Mouse (Mus musculus) spleen, embryonic (tissue): ENCODE results near the gene G6pdx.

Experiments
- CTCF ChIA-PET: fragments of 350-600 bp; sonication (Branson Sonifier 250); formaldehyde crosslinking; loops from one replicate; lab custom pipeline; 2022; lab: Charles Lee

Gene G6pdx

DNA sequence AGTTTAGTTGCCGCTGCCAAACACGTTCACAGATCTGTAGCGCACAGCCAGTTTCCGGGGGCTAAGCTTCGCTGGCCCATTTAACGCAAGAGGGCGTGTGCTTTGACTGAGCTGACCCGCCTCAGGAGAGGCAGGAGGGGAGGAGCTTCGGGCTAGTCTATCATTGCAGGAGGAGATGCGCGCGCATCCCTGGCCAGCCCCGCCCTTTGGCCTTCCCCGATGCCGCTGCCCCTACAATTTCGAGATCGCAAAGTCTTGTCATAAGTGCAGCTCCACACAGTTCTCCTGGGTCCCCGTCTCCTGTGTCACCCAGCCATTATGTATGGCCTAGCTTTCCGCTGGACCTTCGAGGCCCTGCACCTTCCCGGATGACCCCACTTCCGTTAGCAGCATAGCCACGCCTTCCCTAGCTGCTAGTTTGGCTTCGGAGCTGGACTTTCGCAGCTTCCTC lies at the start of gene G6pdx:
G6pdx (minus strand) TSS at position 369 of the 451 bp plus-strand sequence.
- CTCF ChIA-PET = interaction anchor here (0.6 kb wide), 2 partner anchors 157 to 609 kb away, joined by 3 to 5 read pairs; no protein-coding TSS in a partner anchor

DNA sequence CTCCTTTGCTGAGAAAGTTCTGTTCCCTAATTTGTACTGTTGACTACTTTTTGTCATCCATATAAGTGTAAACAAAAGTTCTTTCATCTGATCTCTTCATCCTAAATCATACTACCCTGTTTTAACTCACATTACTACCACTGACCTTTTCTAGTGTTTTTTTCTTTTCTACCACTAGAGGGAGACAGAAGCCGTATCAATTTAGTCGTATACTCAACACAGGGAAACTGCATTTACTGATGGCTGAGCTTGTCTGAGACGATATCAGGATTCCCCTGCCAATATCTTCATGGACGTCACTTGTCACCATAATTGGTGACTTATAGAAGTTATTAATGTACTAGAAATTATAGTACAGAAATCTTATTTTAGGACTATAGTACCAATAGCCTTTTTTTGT lies 23.8 kb upstream of the G6pdx start:
- CTCF ChIA-PET = no interaction called here

DNA sequence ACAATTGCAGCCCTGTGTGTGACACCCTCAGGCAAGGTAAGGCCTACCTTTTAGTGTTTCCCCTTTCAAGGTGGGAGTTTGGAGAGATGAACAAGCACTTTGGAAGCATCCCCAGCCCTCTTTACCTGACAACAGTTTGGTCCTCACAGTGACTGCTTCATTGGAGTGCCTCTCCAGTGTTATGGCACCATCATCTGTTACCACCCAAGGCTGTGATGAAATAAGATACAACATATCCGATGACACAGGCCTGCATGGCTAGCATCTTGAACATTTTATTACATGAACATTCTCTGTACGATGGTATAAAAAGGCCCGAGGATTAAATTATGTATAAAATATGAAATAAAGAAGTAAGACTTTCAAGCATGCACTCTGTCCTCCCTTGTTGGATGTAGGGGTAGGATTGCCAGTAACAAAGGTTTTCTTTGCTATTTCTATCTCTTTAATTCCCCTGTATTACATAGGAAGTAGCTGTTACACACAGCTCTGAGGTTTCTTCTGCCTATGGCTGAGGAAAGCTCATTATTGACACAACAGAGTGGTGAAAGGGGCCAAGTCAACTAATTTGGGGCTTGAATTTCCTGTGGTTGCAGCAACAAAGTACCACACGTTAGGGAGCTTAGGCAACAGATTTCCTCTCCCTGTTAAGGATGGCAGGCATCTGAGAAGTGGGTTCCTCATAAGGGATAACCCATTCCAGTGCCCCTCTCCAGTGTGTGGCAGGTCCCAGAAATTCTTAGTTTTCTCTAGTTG lies 22.3 kb upstream of the G6pdx start:
- CTCF ChIA-PET = no interaction called here

DNA sequence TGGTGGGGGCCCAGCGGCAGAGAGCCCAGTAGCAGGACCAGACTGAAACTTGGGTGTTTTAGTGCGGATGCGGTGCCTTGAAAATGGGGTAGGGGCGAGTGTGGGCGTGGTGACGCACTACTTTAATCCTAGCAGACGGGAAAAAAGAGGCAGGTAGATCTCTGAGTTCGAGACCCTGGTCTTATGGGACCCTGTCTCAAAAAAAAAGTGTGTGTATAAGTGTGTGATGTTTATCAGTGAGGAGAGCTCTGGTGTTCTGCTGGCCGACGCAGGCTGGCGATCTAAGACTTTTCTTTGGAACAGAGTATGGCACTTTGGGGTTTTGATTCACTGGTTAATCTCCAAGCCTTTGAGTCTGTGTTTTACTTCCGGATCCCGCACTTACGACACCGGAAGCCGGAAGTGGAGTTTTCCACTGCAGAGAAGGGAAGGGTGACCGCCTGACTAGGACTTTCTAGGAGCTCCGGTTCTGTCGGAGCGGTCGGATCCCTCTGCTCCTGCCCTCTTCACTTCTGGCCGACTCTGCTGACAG lies 362 bp upstream of the G6pdx start:
- CTCF ChIA-PET = interaction anchor here (0.6 to 0.7 kb wide), 3 partner anchors 133 to 608 kb away, joined by 3 to 5 read pairs (median 4); no protein-coding TSS in a partner anchor

DNA sequence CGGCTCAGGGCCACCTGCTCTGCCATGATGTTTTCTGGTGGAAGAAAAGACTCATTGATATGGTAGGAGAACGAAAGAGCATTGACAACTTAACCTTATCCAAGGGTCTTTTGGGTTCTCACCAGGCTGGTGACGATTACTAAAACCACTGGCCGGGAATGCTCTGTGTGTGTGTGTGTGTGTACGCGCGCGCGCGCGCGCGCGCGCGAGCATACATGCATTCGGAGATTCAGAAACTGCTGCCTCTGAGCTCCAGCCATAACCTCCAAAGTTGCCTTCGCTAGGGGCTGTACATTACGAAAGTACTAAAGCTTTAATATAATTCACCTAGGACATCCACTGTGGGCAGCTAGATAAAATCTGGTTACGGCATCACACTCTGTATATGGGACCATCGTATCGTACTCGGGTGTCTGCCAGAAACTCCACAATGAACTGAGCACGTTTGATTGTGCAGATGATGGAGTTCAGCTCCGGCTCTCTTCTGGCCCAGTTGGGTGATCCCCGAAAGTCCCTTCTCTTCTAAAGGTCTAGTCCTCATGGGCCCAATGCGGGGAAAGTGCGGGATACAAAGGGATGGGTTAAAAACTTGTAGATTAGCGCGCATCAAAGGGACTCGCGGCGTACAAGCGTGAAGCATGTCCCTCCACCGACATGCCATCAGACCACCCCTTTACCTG lies 708 bp downstream of the G6pdx start:
- CTCF ChIA-PET = interaction anchor here (0.6 kb wide), 1 partner anchor 157 kb away, joined by 3 read pairs; no protein-coding TSS in a partner anchor

DNA sequence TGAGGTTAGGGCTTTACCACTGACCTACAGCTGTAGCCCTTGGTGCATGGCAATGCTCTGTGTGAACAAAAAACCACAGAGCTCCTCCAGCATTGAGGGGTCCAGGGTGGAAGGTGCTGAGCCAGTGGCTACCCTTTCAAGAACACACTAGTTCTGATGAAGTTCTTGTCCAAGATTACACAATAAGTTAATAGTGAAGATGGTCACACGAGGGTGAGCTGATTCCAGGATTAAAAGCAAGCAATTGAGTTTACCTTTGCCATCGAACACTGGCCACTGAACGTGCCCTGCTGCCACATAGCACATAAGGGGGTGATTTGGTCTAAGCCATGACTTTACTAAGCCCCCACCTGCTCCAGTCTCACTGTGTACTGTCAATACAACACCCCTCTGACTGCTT lies 1.9 kb downstream of the G6pdx start:
- CTCF ChIA-PET = no interaction called here

DNA sequence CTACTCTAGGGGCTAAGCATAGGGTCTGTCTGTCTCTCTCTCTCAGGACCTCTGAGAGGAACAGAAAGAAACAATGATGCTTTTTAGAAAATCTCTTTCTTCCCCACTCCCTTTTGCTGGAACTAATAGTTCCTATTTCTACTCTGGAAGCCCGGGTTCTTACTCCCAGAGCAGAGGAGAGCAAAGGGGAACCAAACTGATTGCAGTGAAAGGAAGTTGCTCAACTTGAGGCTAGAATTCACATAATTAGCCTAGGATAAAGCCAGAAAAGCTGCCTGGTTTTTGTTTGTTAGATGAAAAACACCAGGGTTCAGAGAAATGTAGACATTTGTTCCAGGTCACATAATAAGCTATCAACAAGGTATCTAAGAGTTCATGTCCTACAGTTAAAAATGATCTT lies 2.7 kb downstream of the G6pdx start:
- CTCF ChIA-PET = no interaction called here

DNA sequence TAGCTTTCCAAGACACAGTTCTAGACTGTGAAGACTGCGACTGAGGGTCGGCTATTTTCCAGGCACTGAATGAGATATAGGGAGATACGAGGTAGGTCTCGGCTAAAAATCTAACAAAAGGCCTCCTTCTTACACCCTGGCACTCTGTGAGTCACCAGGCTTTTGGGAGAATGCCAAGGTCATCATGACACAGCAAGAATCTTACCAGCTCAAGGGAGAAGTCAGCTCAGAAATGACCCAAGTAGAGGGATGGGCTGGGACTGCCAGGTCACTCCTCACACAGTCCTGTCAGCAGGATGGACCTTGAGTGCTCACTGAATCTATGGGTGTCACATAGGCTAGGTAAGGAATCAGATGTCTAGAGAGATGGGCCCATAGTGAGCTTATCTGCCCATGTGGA lies 3.8 kb downstream of the G6pdx start:
- CTCF ChIA-PET = no interaction called here

DNA sequence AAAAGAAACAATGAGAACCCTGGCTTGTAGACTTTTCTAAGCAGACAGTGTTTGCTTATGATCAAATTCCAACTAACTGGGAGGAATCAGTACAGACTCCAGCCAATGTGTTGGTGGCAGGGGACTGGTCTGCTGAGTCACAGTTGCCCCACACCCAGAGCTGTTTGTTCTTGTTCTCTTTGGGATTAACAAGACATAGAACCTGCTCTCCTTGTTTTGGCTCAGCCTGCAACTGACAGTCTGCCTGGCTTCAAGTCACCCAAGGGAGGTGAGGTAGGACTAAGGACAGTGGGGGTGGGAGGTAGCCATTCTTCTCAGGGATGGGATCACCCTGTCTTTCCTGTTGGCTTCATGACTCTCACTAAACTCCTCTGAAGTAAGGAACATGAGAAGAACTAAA lies 4.6 kb downstream of the G6pdx start:
- CTCF ChIA-PET = no interaction called here

DNA sequence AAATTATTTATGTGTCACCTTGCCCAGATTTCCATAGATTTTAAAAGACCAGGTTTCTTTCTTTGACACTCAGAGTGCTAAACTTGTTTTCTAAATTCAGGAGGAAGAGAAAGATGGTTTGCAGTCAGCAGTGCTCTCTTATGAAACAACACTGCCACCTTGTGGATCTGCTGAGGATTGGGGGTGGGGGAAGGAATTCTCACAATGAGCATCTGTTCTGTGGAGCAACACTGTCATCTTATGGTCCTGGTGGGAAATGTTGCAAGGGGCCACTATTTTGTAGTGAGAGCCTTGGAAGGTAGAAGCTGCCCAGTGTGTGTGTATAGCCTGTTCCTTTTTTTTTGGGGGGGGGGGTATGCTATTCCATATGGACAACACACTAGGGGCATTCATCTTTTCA lies 15.6 kb downstream of the G6pdx start:
- CTCF ChIA-PET = interaction anchor here (0.6 kb wide), 1 partner anchor 165 kb away, joined by 8 read pairs; no protein-coding TSS in a partner anchor

DNA sequence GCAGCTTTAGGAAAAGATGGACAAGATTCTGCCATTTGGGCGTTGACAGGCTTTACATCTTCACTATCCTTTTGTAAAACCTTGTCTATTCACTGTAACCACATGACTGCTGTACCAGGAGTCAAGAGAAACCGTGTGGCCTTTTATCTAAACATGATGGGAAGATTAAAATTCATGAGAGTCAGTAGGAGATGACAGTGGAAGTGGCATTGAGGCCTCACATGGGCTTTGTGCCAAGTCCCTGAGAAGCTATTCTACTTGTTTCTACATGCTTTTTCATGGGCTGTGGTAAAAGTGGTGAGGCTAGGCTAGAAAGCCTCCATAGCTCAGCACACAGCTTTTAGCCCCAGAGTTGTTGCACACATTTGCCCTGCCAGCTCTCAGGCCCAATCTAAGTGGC lies 20.7 kb downstream of the G6pdx start:
- CTCF ChIA-PET = no interaction called here

DNA sequence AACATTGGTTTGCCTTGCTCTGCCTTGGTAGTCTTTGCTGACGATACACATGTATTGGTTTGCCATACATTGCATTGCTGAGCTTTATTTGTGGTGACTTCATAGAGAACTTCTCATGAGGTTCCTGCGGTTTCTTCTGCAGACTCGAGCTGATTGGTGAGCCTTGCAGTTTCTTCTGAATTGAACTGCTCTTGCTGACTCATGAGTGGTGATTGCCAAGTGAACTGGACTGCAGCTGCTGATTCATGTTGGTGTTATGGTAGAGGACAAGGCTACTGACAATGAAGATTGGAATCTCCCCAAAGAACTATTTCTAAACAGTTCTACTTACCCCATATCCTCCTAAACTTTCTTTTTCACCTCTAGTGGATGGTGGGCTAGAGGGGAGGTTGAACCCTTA lies 28.9 kb downstream of the G6pdx start:
- CTCF ChIA-PET = no interaction called here

DNA sequence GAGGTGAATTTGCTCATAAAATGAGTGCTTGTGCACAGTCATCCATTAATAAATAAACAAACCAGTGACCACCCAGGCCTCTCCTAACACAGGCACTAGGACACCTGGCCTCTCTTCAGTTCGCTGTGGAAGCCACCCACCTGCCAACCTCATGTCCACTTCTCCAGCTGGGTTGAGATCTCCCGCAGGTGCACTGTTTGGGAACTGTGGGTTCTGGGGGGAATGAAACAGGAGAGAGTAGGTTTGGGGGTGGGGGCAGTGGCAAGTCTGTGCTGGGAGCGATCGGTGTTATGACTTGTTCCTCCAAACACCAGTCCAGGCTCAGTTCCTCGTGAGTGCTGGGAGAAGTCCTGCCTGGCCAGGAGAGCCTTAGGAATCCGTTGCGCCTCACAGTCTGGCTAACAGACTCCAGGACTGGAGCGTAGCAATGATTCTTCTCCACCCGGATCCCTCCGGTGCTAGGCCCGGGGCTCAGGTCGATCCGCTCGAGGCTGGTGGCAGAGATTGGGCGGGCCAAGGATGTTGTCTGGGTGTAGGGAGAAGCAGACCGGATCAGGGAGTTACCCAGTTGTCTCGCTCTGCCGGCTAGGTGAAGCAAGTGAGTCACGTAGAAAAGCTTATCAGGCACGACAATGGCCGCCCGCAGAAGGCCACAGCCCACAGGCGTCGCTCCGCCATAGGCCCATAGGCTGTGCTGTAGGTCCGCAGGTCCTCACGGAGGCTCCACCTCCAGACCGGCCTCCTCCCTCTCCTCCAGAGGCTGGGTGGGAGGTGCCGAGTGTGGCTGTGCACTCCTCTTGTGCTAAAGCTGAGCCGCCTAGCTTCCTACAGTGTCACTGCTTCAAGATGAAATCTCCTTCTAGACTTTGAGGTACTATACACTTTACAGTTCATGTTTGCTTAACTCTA lies 36.2 kb downstream of the G6pdx start, which contains the start of the genes Fam3a and Ikbkg:
Fam3a (minus strand) TSS at position 738 of the 909 bp plus-strand sequence.
Ikbkg (plus strand) TSS at position 756 of the 909 bp plus-strand sequence.
- CTCF ChIA-PET = interaction anchor here (0.7 kb wide), 1 partner anchor 20 kb away, joined by 5 read pairs; the partner anchor contains the start of genes Slc10a3 and Ubl4a

DNA sequence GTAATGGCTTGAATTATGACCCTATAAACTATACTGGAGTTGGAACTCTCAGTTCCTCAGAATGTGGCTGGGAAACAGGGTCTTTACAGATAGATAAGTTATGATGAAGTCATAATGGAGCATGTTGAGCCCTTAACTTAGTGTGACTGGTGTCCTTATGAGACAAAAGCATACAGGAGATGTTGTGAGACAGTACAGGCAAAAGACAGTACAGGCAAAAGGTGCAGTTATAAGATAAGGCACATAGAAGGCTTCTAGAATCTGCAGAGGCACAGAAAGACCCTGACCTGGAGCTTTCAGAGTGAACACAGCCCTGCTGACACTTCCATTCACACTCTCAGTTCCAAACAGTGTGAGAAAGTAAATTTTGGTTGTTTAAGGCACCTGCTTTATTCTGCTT lies 40.8 kb downstream of the G6pdx start:
- CTCF ChIA-PET = no interaction called here

DNA sequence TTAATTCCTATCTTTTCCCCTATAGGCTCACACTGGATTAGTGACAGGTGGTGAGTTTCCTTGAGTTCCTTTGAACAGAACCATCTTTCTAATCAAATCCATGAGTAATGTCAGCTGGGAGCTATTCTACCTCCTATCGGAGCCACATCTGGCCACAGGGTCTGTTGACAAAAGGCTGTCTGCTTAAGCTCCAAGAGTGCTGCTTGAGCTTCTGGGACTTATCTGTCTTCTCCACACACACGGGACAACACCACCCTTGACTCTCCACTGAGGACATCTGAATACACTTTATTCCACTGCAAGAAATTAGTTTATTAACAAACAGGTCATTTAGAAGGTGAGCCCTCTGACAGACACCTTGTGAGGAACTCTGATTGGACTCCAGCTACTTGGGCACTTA lies 44.5 kb downstream of the G6pdx start:
- CTCF ChIA-PET = no interaction called here

DNA sequence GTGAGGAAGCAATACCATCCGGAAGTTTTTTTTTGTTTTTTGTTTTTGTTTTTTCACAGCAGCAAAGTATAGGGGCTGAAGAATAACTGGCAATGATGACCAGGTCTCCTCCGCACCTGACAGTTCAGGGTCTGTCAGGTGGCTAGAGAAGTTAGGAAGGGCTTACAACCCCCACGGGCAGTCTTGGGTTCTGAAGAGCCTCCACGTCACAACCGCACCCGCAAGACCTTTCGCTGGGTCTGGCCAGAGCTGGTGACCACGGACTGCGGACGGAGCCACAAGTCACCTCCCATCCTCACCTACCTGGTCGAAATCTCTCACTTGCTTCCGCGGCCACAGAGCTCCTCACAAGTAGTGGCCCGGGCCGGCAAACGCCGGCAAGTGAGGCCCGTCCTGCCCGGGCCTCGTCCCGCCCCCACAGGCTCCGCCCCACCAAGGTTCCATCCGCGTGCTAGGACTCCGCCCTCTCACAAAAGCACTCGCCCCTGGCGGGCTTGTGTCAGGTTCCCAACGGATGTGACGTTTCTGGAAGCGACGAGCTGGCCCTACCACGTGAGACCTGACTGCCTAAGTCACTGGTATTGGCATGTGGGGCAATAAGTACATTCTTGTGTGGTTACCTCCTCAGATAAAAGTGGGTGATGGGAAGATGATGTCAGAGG lies 56.0 kb downstream of the G6pdx start, which contains the start of the genes Ubl4a and Slc10a3:
Ubl4a (minus strand) TSS at position 331 of the 662 bp plus-strand sequence.
Slc10a3 (minus strand) TSS at position 462 of the 662 bp plus-strand sequence.
- CTCF ChIA-PET = interaction anchor here (0.5 kb wide), 1 partner anchor 19 kb away, joined by 5 read pairs; no protein-coding TSS in a partner anchor

DNA sequence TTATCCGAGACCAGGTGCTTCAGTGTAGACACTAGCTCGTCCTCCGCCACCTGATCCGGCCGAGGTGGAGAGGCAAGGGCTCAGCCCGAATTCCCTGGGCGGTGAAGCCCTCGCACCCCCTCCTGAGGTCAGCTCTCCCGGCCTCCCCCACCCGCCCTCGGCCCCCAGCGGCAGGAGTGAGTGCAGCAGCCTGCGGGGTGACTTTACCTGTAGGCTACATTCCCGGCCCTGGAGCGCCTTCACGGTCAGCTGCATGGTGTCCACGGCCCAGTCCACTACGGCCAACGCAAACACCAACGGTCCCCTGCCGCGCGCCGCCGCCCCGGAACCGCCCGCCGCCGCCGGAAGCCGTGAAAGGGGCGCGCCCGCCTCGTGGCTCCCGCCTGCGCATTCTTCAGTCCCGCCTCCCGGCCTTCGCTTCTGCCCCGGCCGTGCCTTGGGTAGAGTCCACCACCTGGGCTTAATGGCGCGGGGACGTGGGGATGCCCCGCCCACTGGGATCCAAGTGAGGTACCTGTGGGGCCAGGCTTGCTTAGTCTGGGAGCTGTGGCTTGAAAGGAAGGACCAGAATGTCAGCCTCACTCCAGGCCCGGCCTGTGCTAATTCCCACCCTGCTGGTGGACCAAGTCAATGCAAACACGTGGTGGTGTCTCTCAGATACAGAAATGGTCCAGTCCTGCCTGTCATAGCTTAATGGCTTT lies 60.6 kb downstream of the G6pdx start:
- CTCF ChIA-PET = interaction anchor here (0.6 kb wide), 1 partner anchor 419 kb away, joined by 5 read pairs; no protein-coding TSS in a partner anchor

DNA sequence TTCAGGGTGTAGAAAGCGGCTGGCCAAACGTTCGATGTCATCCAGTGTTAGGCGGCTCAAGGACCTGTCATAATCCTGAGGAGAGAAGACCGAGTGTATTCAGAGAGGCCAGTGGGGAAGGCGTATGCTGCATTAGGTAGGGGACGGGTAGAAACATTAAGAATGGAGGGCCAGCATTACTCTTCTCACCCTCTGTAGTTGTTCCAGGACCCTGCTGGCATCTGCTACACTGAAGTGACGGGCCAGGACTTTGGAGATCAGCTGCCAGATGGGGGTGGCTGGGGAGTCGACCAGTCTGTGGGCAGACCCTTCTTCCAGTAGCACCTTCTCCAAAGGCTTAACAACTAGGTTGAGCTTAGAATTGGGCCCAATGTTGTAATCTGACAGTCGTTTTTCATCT lies 61.5 kb downstream of the G6pdx start:
- CTCF ChIA-PET = interaction anchor here (0.6 kb wide), 1 partner anchor 466 kb away, joined by 4 read pairs; no protein-coding TSS in a partner anchor
